Mouse (Mus musculus) thymus, postnatal 10 days (tissue): ENCODE data around the gene Tat.

Experiments
- DNase-seq, 2 experiments: peaks; one replicate each; pipeline ENCODE4 v3.0.0; 2021; ENCODE audit warnings: low spot score in 2 of 2

Gene Tat

DNA sequence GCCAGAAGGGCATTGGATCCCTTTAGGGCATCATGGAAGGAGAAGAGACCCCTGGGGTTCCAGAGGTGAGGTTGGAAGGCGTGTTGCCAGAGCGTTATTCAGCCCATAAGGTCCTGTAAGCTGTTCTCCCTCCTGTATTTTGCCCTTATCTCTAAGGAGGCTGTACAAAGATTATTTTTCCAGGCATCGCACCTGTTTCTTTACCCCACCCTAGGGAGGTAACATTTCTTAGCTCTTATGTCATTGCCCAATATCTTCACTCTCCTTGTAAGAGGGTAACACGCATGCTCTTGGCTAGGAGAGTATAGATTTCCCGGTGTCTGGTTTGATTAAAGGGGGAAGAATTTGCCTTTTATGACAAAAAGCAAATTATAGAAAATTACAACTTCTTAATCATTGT lies 49.4 kb downstream of the Tat start, which contains the start of gene Chst4:
Gene Chst4, minus strand, starts transcription at position 82 of the 400 bp plus-strand sequence.
- DNase-seq = no peak

DNA sequence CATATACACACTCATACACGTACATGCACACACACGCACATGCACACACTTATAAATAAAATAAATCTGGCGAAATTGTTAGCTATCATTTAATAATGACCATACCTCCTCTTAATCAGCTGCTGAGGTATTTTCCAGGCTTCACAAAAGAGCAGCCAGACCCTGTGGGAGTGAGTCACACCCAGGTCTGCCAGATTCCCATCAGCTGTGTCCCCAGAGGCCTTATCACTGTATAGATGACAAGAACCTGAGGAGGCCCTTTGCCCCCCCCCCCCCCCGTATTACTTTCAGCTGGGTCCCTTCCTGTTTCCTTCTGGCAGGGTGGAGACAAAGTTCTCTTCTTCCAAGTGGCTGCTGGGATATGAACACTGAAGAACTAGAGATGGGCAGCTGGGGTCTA lies 50.3 kb downstream of the Tat start:
- no peak for DNase-seq
